Comparison of ENCODE assay signal across 7 mouse cellular contexts in genomic region chr1:153665066-153665715, GRCm38 (mm10). TPM values are rescaled to one million over a fixed set of nuclear protein-coding genes. Genes with fewer than 3 reads are reported as not detected.
DNase-seq lines count a peak whose midpoint lies in the region; ATAC-seq and TF ChIP-seq lines count a peak whose summit lies in the region.

No protein-coding gene starts in this region.

- peak; percentile 42 for TF ChIP-seq CTCF in lung, postnatal 0 days (IDR thresholded peaks at IDR 0.05)
- peak; percentile 43 for TF ChIP-seq CTCF in left cerebral cortex, adult 2 months (IDR thresholded peaks at IDR 0.05)

- H3K4me3 ChIP-seq in lung, postnatal 0 days (ENCODE audit: low read depth, low read length) = no peak overlapping the region
- no peak overlapping the region for H3K4me3 ChIP-seq in embryonic facial prominence, embryonic 12.5 days
- H3K4me3 ChIP-seq in left cerebral cortex, adult 2 months = peak overlapping the region; percentile 27
- peak overlapping the region; percentile 11; the same call in 1 of the 2 replicates for H3K4me3 ChIP-seq in neural tube, embryonic 14.5 days (ENCODE audit: low read depth, low read length)

- no peaks in the 10 kb centered on the region for H3K36me3 ChIP-seq in lung, postnatal 0 days (ENCODE audit: insufficient read depth, low read length)
- H3K36me3 ChIP-seq in embryonic facial prominence, embryonic 12.5 days = no peaks in the 10 kb centered on the region
- no peaks in the 10 kb centered on the region for H3K36me3 ChIP-seq in neural tube, embryonic 14.5 days (ENCODE audit: control insufficient read depth, insufficient read depth, low read length)

- no peak overlapping the region for H3K4me2 ChIP-seq in lung, postnatal 0 days (replicated peaks; ENCODE audit: low read depth, low read length)
- peak overlapping the region; percentile 19; the same call in 1 of the 2 replicates for H3K4me2 ChIP-seq in embryonic facial prominence, embryonic 12.5 days (replicated peaks)
- H3K4me2 ChIP-seq in neural tube, embryonic 14.5 days (ENCODE audit: low read depth, low read length) = peak overlapping the region; percentile 39

- no peak for DNase-seq in lung, postnatal 0 days (ENCODE audit: low spot score)
- no peak for DNase-seq in lung, postnatal 25 days (ENCODE audit: low spot score)
- peak; percentile 47 to 57 for DNase-seq in left cerebral cortex, adult 2 months (ENCODE audit: extremely low spot score in 1 of 2, low spot score in 2 of 2)
- no peak for DNase-seq in adrenal gland, adult (ENCODE audit: inconsistent age in 2 of 2, low spot score in 1 of 2)

- intact Hi-C loops in left cerebral cortex, adult 2 months (cut with DNase I) = no loop called here

- no peak overlapping the region for H3K9ac ChIP-seq in lung, postnatal 0 days (replicated peaks; ENCODE audit: low read depth)
- H3K9ac ChIP-seq in embryonic facial prominence, embryonic 12.5 days = no peak overlapping the region
- peak overlapping the region; percentile 39 for H3K9ac ChIP-seq in neural tube, embryonic 14.5 days (replicated peaks; ENCODE audit: low read depth, low read length)

- H3K9me3 ChIP-seq in lung, postnatal 0 days (ENCODE audit: low read length) = no peaks in the 10 kb centered on the region
- H3K9me3 ChIP-seq in embryonic facial prominence, embryonic 12.5 days = no peaks in the 10 kb centered on the region
- no peaks in the 10 kb centered on the region for H3K9me3 ChIP-seq in neural tube, embryonic 14.5 days (ENCODE audit: control insufficient read depth, low read length)

- WGBS in lung, postnatal 0 days = 16% methylated on average over 10 of the region's 10 CpGs
- 6% methylated on average over 10 of the region's 10 CpGs for WGBS in embryonic facial prominence, embryonic 12.5 days
- 4% methylated on average over 10 of the region's 10 CpGs for WGBS in neural tube, embryonic 14.5 days

- no peak overlapping the region for H3K27ac ChIP-seq in lung, postnatal 0 days (ENCODE audit: low read length)
- 0 out of 2 replicates have a peak overlapping the region, but pooled peaks have one; percentile 17 for H3K27ac ChIP-seq in embryonic facial prominence, embryonic 12.5 days
- H3K27ac ChIP-seq in left cerebral cortex, adult 2 months = peak overlapping the region; percentile 63
- H3K27ac ChIP-seq in neural tube, embryonic 14.5 days (ENCODE audit: low read depth, low read length) = peak overlapping the region; percentile 86

- peaks cover 5% of the 10 kb centered on the region; the same call in 1 of the 2 replicates for H3K4me1 ChIP-seq in lung, postnatal 0 days (ENCODE audit: insufficient read depth, low read depth, low read length)
- H3K4me1 ChIP-seq in embryonic facial prominence, embryonic 12.5 days = peaks cover 23% of the 10 kb centered on the region
- peaks cover 67% of the 10 kb centered on the region for H3K4me1 ChIP-seq in neural tube, embryonic 14.5 days (ENCODE audit: control insufficient read depth, insufficient read depth, low read length)

- ATAC-seq in lung, postnatal 0 days = no peak
- peak; percentile 82 for ATAC-seq in embryonic facial prominence, embryonic 12.5 days (ENCODE audit: insufficient number of reproducible peaks, insufficient read depth, low FRiP score, low TSS enrichment)
- peak; percentile 63 for ATAC-seq in neural tube, embryonic 14.5 days (ENCODE audit: low read depth)
- no peak for ATAC-seq in CD4-positive, CD25-positive, alpha-beta regulatory T cell, adult 4 months

- no peak for TF ChIP-seq EP300 in lung, postnatal 0 days (IDR thresholded peaks at IDR 0.05)

- H3K27me3 ChIP-seq in lung, postnatal 0 days (replicated peaks; ENCODE audit: insufficient read depth, low read length) = 0 out of 2 replicates have a peak, but pooled peaks cover 4% of the 10 kb centered on the region
- peaks cover 30% of the 10 kb centered on the region for H3K27me3 ChIP-seq in embryonic facial prominence, embryonic 12.5 days
- no peaks in the 10 kb centered on the region for H3K27me3 ChIP-seq in neural tube, embryonic 14.5 days (ENCODE audit: control insufficient read depth, insufficient read depth, low read length)

RNA-seq across cellular contexts. Expression of gene Rgs8, which starts 12.4 kb away (rescaled TPM):
- 0.12 and 0.14 TPM in 2 replicates for polyA plus RNA-seq in lung, postnatal 0 days (2015; fragmentation: Nextera tagmentation; extraction: Ambion mirVana)
- polyA plus RNA-seq in embryonic facial prominence, embryonic 12.5 days (2016; fragmentation: Nextera tagmentation; extraction: Ambion mirVana) = 2.3 and 2.9 TPM in 2 replicates
- total RNA-seq in left cerebral cortex, adult 2 months (2021) = 10 to 100 TPM; 61.1 to 63.2 TPM
- polyA plus RNA-seq in neural tube, embryonic 14.5 days (2014; fragmentation: Nextera tagmentation; extraction: Ambion mirVana) = 12.1 and 15.3 TPM in 2 replicates
- polyA plus RNA-seq in CD4-positive, CD25-positive, alpha-beta regulatory T cell, adult 4 months (2017; shearing (Covaris generic)) = under 1 TPM in 1 of 2 experiments, not detected in 1; 0.22 TPM

Comparison
In these comparisons a context has a peak if more than half of its experiments do, and no peak if none do; other contexts are left out.
1. ATAC-seq: peak in embryonic facial prominence, embryonic 12.5 days (single experiment) and neural tube, embryonic 14.5 days (single experiment); none in lung, postnatal 0 days (single experiment) and CD4-positive, CD25-positive, alpha-beta regulatory T cell, adult 4 months (single experiment).
2. DNase-seq: peak in left cerebral cortex, adult 2 months (2 of 2); none in lung, postnatal 0 days (single experiment), lung, postnatal 25 days (single experiment) and adrenal gland, adult (0 of 2).
3. H3K4me3 ChIP-seq: peak in left cerebral cortex, adult 2 months (single experiment) and neural tube, embryonic 14.5 days (single experiment); none in lung, postnatal 0 days (single experiment) and embryonic facial prominence, embryonic 12.5 days (single experiment).